Comparison of ENCODE assay signal across 8 mouse cellular contexts in genomic region chr9:44841241-44841640, GRCm38 (mm10). TPM values are rescaled to one million over a fixed set of nuclear protein-coding genes. Genes with fewer than 3 reads are reported as not detected.
DNase-seq lines count a peak whose midpoint lies in the region; TF ChIP-seq lines count a peak whose summit lies in the region.
"Had no signal": no experiment of that assay in that cellular context is flagged by ENCODE, and none has a peak within 500 bp of the region (broad histone marks: within the 10 kb centered on the region; RNA-seq: fewer than 3 reads in every experiment).

No protein-coding gene starts in this region.

- no peak for TF ChIP-seq POLR2A in cortical plate, adult 2 months (IDR thresholded peaks at IDR 0.05; ENCODE audit: extremely low read depth, insufficient read depth, low read length)

- no peak for DNase-seq in layer of hippocampus, adult 2 months (ENCODE audit: low spot score in 2 of 2)
- DNase-seq in layer of hippocampus, adult 11-12 months (ENCODE audit: low spot score): no peak
- peak; percentile 41 for DNase-seq in MN1 (ENCODE audit: low spot score)
- DNase-seq in mesoderm, embryonic 11.5 days (ENCODE audit: low read depth, low spot score): peak; percentile 7
- DNase-seq in urinary bladder, postnatal 4 days (ENCODE audit: low spot score in 2 of 2): no peak
- no peak for DNase-seq in layer of hippocampus, adult 9-11 months

- no peaks in the 10 kb centered on the region for H3K4me1 ChIP-seq in cortical plate, adult 2 months (ENCODE audit: control insufficient read depth, insufficient read depth, low read length)

- no peak overlapping the region for H3K4me3 ChIP-seq in layer of hippocampus, adult 2 months
- no peak overlapping the region for H3K4me3 ChIP-seq in cortical plate, adult 2 months (ENCODE audit: insufficient read depth, low read length)
- H3K4me3 ChIP-seq: erythroblast, embryonic 14.5 days had no signal

- no peak overlapping the region for H3K27ac ChIP-seq in layer of hippocampus, adult 2 months
- H3K27ac ChIP-seq in cortical plate, adult 2 months (ENCODE audit: insufficient read depth, low read length): no peak overlapping the region

- peak; percentile 84 for TF ChIP-seq CTCF in layer of hippocampus, adult 2 months (conservative IDR thresholded peaks at IDR 0.05)
- peak; percentile 52 for TF ChIP-seq CTCF in cortical plate, adult 2 months (IDR thresholded peaks at IDR 0.05; ENCODE audit: extremely low read depth, insufficient read depth, low read length)

RNA-seq across cellular contexts. Expression of gene Ttc36, which starts 38.4 kb away (rescaled TPM):
- 1 to 10 TPM; 1.1 to 1.7 TPM for total RNA-seq in layer of hippocampus, adult 2 months (2021)
- 0.61 and 0.62 TPM in 2 replicates for polyA plus RNA-seq in cortical plate, adult 2 months (2012; rRNA removed)

RNA-seq across cellular contexts. Expression of gene Kmt2a, which starts 39.9 kb away (rescaled TPM):
- total RNA-seq in layer of hippocampus, adult 2 months (2021): 10 to 100 TPM; 68.3 to 80.7 TPM
- 28.3 and 28.6 TPM in 2 replicates for polyA plus RNA-seq in cortical plate, adult 2 months (2012; rRNA removed)

RNA-seq across cellular contexts. Expression of gene Tmem25, which starts 42.1 kb away (rescaled TPM):
- 10 to 100 TPM; 50.0 to 50.3 TPM for total RNA-seq in layer of hippocampus, adult 2 months (2021)
- polyA plus RNA-seq in cortical plate, adult 2 months (2012; rRNA removed): 111 and 117 TPM in 2 replicates
- polyA plus RNA-seq: erythroblast, embryonic 14.5 days had no signal

Comparison
In these comparisons a context has a peak if more than half of its experiments do, and no peak if none do; other contexts are left out.
1. DNase-seq: peak in MN1 (single experiment) and mesoderm, embryonic 11.5 days (single experiment); none in layer of hippocampus, adult 2 months (0 of 2), layer of hippocampus, adult 11-12 months (single experiment), urinary bladder, postnatal 4 days (0 of 2) and layer of hippocampus, adult 9-11 months (single experiment).